Mouse (Mus musculus): ENCODE results near the gene Dnajc6. TPM values are rescaled to one million over a fixed set of nuclear protein-coding genes. Genes with fewer than 3 reads are reported as not detected.

The Dnajc6 gene
- total and polyA plus RNA-seq, 3 experiments: 15.0 to 20.2 TPM; not detected in 1

DNA sequence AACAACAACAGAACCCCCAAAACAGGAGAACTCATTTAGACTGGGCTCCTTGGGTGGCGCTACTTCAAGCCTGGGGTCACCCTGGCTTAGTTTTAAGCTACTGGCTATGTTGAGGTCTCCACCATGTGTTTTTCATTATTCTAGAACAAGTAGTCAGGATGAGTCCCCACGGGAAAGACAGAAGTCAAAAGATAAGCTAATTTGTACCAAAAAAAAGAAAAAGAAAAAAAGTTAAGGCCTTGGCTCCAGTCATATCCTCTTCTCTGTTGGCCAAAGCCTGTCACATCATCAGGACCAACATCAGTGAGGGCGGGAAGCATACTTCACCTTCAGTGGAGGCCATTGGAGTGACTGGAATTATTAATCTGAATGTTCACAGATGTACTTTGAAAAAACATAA is 188.4 kb downstream of the Dnajc6 start:
- no peak overlapping the region for H3K27ac ChIP-seq (ENCODE audit: control insufficient read depth, low read depth, low read length)
- TF ChIP-seq USF1 (IDR thresholded peaks at IDR 0.05; ENCODE audit: low read depth, low read length) (no peak), RCOR1 (IDR thresholded peaks at IDR 0.05; ENCODE audit: low read depth, low read length) (no peak), ZMIZ1 (IDR thresholded peaks at IDR 0.05; ENCODE audit: low read depth, low read length) (no peak), HCFC1 (IDR thresholded peaks at IDR 0.05; ENCODE audit: low read depth, low read length) (no peak), JUND (IDR thresholded peaks at IDR 0.05; ENCODE audit: low read depth, low read length) (no peak), BHLHE40 (IDR thresholded peaks at IDR 0.05; ENCODE audit: borderline replicate concordance, low read depth, low read length) (no peak), CTCF (IDR thresholded peaks at IDR 0.05 in 2 of 3, conservative IDR thresholded peaks at IDR 0.05 in 1 of 3; ENCODE audit: control insufficient read depth in 1 of 3, insufficient read depth in 1 of 3, low read depth in 2 of 3, low read length in 3 of 3, poor library complexity in 1 of 3, severe bottlenecking in 1 of 3) (no peak), POLR2AphosphoS2 (IDR thresholded peaks at IDR 0.05; ENCODE audit: low read length) (no peak), TCF12 (IDR thresholded peaks at IDR 0.05; ENCODE audit: low read depth, low read length) (no peak), MXI1 (IDR thresholded peaks at IDR 0.05; ENCODE audit: low read depth, low read length) (no peak), SIN3A (IDR thresholded peaks at IDR 0.05; ENCODE audit: low read length) (no peak), EP300 (IDR thresholded peaks at IDR 0.05; ENCODE audit: low read depth in 1 of 2, low read length in 2 of 2) (no peak), ZC3H11A (IDR thresholded peaks at IDR 0.05; ENCODE audit: low read depth, low read length) (no peak), MYB (IDR thresholded peaks at IDR 0.05; ENCODE audit: low read depth, low read length) (no peak), NRF1 (IDR thresholded peaks at IDR 0.05; ENCODE audit: insufficient read depth, low read depth, low read length, poor library complexity, severe bottlenecking) (no peak), TAL1 (IDR thresholded peaks at IDR 0.05; ENCODE audit: low read length) (no peak), MAFK (IDR thresholded peaks at IDR 0.05; ENCODE audit: borderline replicate concordance, low read depth, low read length) (no peak), ZKSCAN1 (IDR thresholded peaks at IDR 0.05; ENCODE audit: low read depth, low read length) (no peak), MAZ (IDR thresholded peaks at IDR 0.05; ENCODE audit: low read depth, low read length) (no peak)
- H3K27me3 ChIP-seq (ENCODE audit: control insufficient read depth in 1 of 2, insufficient read depth in 2 of 2, low read length in 2 of 2): no peaks in the 10 kb centered on the region; a peak in 3 of 4 replicates
- no peaks in the 10 kb centered on the region for H3K9me3 ChIP-seq (replicated peaks; ENCODE audit: insufficient read depth, low read length)
- H3K79me2 ChIP-seq (ENCODE audit: control insufficient read depth, insufficient read depth, low read length, poor library complexity): no peaks in the 10 kb centered on the region
- no peaks in the 10 kb centered on the region for H3K36me3 ChIP-seq (ENCODE audit: control insufficient read depth in 1 of 2, insufficient read depth in 2 of 2, low read length in 2 of 2)
- no peak for DNase-seq (ENCODE audit: low read depth, low spot score)
- H3K4me3 ChIP-seq (ENCODE audit: control insufficient read depth in 1 of 2, insufficient read depth in 1 of 2, low read depth in 2 of 2, low read length in 2 of 2): no peak overlapping the region
- no peaks in the 10 kb centered on the region for H3K4me1 ChIP-seq (ENCODE audit: control insufficient read depth in 1 of 2, insufficient read depth in 2 of 2, low read length in 2 of 2)
- H3K9ac ChIP-seq (ENCODE audit: control insufficient read depth, low read depth, low read length, poor library complexity, severe bottlenecking): no peak overlapping the region

DNA sequence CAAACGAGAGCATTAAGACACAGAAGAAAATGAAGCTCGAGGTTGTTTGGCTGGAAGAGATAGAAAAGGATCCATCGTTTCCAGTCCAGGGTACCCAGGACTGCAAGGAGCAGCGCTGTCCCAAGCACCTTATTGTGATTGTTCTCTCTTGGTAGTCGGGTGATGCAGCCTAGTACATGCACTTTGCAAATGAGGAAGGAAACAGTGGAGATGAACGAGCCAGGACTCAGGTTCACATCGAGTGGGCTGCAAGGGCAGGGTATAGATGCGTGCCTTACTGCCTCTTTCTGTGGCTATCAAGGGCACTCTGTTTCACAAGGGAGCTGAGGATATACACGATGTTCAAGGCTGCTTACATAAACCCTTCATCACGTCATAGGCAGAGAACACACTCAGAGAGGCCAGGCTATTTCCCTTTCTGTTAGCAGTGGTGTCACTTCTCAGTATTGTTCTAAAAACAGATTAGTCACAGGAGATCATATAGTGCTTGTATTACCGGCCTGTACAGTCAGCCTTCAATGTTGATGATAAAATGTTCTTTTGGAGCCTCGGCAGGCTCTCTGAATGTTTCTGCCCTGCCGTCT is 189.9 kb downstream of the Dnajc6 start:
- no peak for DNase-seq (ENCODE audit: low read depth, low spot score)
- Histone ChIP-seq H3K79me2 (ENCODE audit: control insufficient read depth, insufficient read depth, low read length, poor library complexity) (no peaks in the 10 kb centered on the region), H3K9me3 (replicated peaks; ENCODE audit: insufficient read depth, low read length) (no peaks in the 10 kb centered on the region), H3K27me3 (ENCODE audit: control insufficient read depth in 1 of 2, insufficient read depth in 2 of 2, low read length in 2 of 2) (no peaks in the 10 kb centered on the region; a peak in 3 of 4 replicates), H3K27ac (ENCODE audit: control insufficient read depth, low read depth, low read length) (no peak overlapping the region), H3K4me1 (ENCODE audit: control insufficient read depth in 1 of 2, insufficient read depth in 2 of 2, low read length in 2 of 2) (no peaks in the 10 kb centered on the region), H3K4me3 (ENCODE audit: control insufficient read depth in 1 of 2, insufficient read depth in 1 of 2, low read depth in 2 of 2, low read length in 2 of 2) (no peak overlapping the region), H3K9ac (ENCODE audit: control insufficient read depth, low read depth, low read length, poor library complexity, severe bottlenecking) (no peak overlapping the region), H3K36me3 (ENCODE audit: control insufficient read depth in 1 of 2, insufficient read depth in 2 of 2, low read length in 2 of 2) (no peaks in the 10 kb centered on the region)
- TF ChIP-seq POLR2A (IDR thresholded peaks at IDR 0.05; ENCODE audit: control insufficient read depth in 1 of 2, insufficient read depth in 1 of 2, low read depth in 1 of 2, low read length in 2 of 2, poor library complexity in 1 of 2) (no peak), NELFE (IDR thresholded peaks at IDR 0.05; ENCODE audit: low read depth, low read length) (no peak), GATA1 (IDR thresholded peaks at IDR 0.05; ENCODE audit: low read depth, low read length) (no peak), GABPA (IDR thresholded peaks at IDR 0.05; ENCODE audit: low read depth, low read length) (no peak), RCOR1 (IDR thresholded peaks at IDR 0.05; ENCODE audit: low read depth, low read length) (no peak), ZKSCAN1 (IDR thresholded peaks at IDR 0.05; ENCODE audit: low read depth, low read length) (no peak), TAL1 (IDR thresholded peaks at IDR 0.05; ENCODE audit: low read length) (no peak), ZC3H11A (IDR thresholded peaks at IDR 0.05; ENCODE audit: low read depth, low read length) (no peak), EP300 (IDR thresholded peaks at IDR 0.05; ENCODE audit: low read depth in 1 of 2, low read length in 2 of 2) (no peak), ETS1 (IDR thresholded peaks at IDR 0.05; ENCODE audit: low read depth, low read length) (no peak), MEF2A (IDR thresholded peaks at IDR 0.05; ENCODE audit: extremely low read depth, insufficient replicate concordance, low read depth, low read length, poor library complexity, severe bottlenecking) (no peak), RAD21 (IDR thresholded peaks at IDR 0.05; ENCODE audit: low read depth, low read length) (no peak), ZMIZ1 (IDR thresholded peaks at IDR 0.05; ENCODE audit: low read depth, low read length) (no peak), POLR2AphosphoS2 (IDR thresholded peaks at IDR 0.05; ENCODE audit: low read length) (no peak), E2F4 (IDR thresholded peaks at IDR 0.05; ENCODE audit: borderline replicate concordance, low read depth, low read length) (no peak), BHLHE40 (IDR thresholded peaks at IDR 0.05; ENCODE audit: borderline replicate concordance, low read depth, low read length) (no peak), HCFC1 (IDR thresholded peaks at IDR 0.05; ENCODE audit: low read depth, low read length) (no peak), POLR2AphosphoS5 (IDR thresholded peaks at IDR 0.05; ENCODE audit: borderline replicate concordance, low read depth, low read length) (no peak), MYC (IDR thresholded peaks at IDR 0.05; ENCODE audit: low read depth, low read length) (no peak)
